Mouse (Mus musculus) thymus, adult 2 months (tissue): ENCODE measurements around the gene Pus7.

Experiments used
- CTCF ChIP-seq: fragments of 200-500 bp; IDR thresholded peaks from 2 replicates; pipeline ENCODE4 v1.5.1; 2012; ENCODE audit warnings: mild to moderate bottlenecking, control low read depth, low read length, moderate library complexity, borderline replicate concordance; ENCODE audit not compliant: control insufficient read depth, poor library complexity, insufficient read depth; ENCODE audit errors: extremely low read depth
- POLR2A ChIP-seq: fragments of 200-500 bp; IDR thresholded peaks from 2 replicates; pipeline ENCODE4 v1.6.1; 2012; ENCODE audit warnings: mild to moderate bottlenecking, low read length, control low read depth, moderate library complexity; ENCODE audit not compliant: control insufficient read depth, poor library complexity, insufficient read depth; ENCODE audit errors: extremely low read depth

DNA sequence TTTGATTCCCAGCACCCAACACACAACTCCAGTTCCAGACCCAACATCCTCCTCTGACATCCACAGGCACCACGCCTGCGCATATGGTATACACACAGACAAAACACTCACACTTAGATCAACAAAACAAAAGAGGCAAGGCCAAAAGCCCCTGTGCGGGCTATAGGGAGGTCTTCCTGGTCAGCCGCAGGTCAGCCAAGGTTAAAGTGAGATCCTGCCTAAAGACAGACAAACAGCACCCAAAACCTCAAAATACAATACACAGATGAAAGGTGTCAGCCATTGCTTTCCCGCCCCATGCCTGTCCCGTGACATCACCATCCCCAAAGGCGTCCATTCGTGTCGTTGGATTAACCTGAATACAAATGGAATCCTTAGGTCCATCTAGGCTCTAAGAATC lies 27.9 kb downstream of the Pus7 start:
- TF ChIP-seq POLR2A (no peak), CTCF (no peak)
